Mouse (Mus musculus): Measurements from ENCODE around the gene Slc25a40. TPM values are rescaled to one million over a fixed set of nuclear protein-coding genes. Genes with fewer than 3 reads are reported as not detected.

Slc25a40 gene
- total RNA-seq, 2 experiments from 2014 or later = 7.5 to 7.6 TPM

DNA sequence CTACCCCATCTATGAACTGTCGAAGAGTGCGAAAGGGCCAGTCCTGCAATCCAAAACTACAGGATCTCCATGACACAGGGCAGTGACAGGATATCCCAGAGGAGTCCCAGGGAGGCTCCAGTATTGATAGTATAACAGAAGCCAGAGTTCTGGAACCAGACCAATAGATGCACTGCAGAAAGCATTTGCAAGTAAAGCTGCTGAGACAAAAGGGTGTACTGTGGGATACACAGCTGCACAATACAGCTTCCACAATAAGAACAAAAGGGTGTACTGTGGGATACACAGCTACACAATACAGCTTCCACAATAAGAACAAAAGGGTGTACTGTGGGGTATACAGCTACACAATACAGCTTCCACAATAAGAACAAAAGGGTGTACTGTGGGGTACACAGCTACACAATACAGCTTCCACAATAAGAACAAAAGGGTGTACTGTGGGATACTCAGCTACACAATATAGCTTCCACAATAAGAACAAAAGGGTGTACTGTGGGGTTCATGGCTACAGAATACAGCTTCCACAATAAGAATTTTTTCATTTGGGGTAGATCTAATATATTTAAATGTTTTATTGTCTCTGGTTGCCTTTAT, 66.1 kb downstream of the Slc25a40 start:
- intact Hi-C loops (cut with DNase I) = no loop called here
- no peak for DNase-seq (ENCODE audit: low spot score)

DNA sequence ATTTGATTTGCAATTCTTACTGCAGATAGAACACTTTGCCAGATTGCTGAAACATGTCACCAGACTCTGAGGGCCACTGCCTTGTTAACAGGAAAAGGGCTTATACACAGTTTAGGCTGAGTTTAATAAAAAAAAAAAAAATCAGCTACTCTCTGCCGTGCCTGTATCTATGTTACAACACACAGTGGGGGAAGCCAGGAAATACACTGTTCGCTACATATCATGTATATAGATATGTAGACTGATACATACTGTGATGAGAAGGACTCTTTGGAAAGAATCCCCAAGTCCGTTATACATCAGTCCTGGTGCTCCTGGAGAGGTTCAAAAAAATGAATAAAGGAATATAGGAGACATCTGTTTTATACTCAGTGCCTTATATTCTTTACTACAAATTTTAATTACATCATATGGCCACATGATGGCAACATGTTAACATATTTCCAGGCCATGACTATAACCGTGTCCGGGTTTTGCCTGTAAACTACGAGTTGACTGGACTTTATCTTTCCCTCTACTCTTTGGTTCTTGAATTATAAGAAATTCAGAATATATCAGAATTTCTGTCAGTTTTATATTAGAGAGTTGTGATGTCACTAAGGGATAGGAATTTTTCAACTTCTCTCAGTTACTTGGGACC, 66.9 kb downstream of the Slc25a40 start:
- intact Hi-C loops (cut with DNase I) = loop anchor here (5.0 to 10.0 kb wide), 2 partner anchors 353 to 555 kb away; no protein-coding TSS in a partner anchor
- no peak for DNase-seq (ENCODE audit: low spot score)

DNA sequence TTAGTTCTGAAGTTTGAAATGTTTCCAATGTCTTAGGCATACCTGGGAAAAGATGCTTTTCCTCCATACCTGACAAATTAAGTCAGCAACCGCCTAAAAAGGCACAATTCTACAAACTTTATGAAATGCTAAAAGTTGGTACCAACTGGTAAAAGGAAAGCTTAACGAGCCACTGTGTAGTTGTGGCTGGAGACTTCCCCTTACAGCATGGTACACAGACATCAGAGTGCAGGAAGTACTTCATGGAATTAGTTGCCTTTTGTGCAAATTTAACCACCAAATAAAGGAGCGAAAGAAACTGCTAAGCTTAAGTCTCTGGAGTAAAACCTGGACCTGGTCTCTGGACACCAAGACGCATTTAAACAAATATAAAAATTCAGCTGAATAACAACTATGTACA, 69.1 kb downstream of the Slc25a40 start:
- intact Hi-C loops (cut with DNase I) = loop anchor here (5.0 to 10.0 kb wide), 2 partner anchors 351 to 553 kb away; no protein-coding TSS in a partner anchor
- DNase-seq (ENCODE audit: low spot score) = no peak

Other genes starting within 250 kb of the Slc25a40 start
- gene Adam22, start 54.7 kb upstream of the Slc25a40 start, total RNA-seq (2021) = 1 to 10 TPM; 3.0 to 3.8 TPM
- 1 to 10 TPM; 1.3 to 2.7 TPM for gene Dbf4, start 134 bp upstream of the Slc25a40 start, total RNA-seq (2021)
- under 1 TPM; 0.36 to 0.57 TPM for gene Rundc3b, start 200.1 kb downstream of the Slc25a40 start, total RNA-seq (2021)
- 10 to 100 TPM in 1 of 2 experiments, 1 to 10 TPM in 1; 8.1 to 11.9 TPM for gene Abcb1a, start 237.2 kb downstream of the Slc25a40 start, total RNA-seq (2021)

Measured in heart, postnatal 25 days (tissue).